Mouse (Mus musculus) liver, embryonic 12.5 days (tissue): ENCODE results near the gene Mrps18c. TPM values are rescaled to one million over a fixed set of nuclear protein-coding genes. Genes with fewer than 3 reads are reported as not detected.

Experiments used
- ATAC-seq: fragments of 200-750 bp; cut with Nextera tagmentation; 2 replicates; pipeline ENCODE4 v1.8.0; 2017; ENCODE audit warnings: moderate number of reproducible peaks, mild to moderate bottlenecking, moderate library complexity
- H3K27ac ChIP-seq: fragments of 300-500 bp; sonication (generic); 2 replicates; pipeline ENCODE4 v1.5.1; 2016; ENCODE audit warnings: mild to moderate bottlenecking
- H3K27me3 ChIP-seq: fragments of 300-500 bp; sonication (generic); replicated peaks from 2 replicates; pipeline ENCODE4 v1.6.1; 2016; ENCODE audit warnings: mild to moderate bottlenecking, moderate library complexity
- H3K36me3 ChIP-seq: fragments of 300-500 bp; sonication (generic); 2 replicates; pipeline ENCODE4 v1.6.1; 2016; ENCODE audit warnings: mild to moderate bottlenecking, moderate library complexity
- H3K4me1 ChIP-seq: fragments of 300-500 bp; sonication (generic); 2 replicates; pipeline ENCODE4 v1.6.1; 2016
- H3K4me2 ChIP-seq: fragments of 300-500 bp; sonication (generic); 2 replicates; pipeline ENCODE4 v1.6.1; 2016; ENCODE audit warnings: mild to moderate bottlenecking, moderate library complexity
- H3K4me3 ChIP-seq: fragments of 300-500 bp; sonication (generic); 2 replicates; pipeline ENCODE4 v1.5.1; 2016; ENCODE audit warnings: mild to moderate bottlenecking, moderate library complexity
- H3K9ac ChIP-seq: fragments of 300-500 bp; sonication (generic); 2 replicates; pipeline ENCODE4 v1.6.1; 2016; ENCODE audit warnings: mild to moderate bottlenecking, moderate library complexity
- H3K9me3 ChIP-seq: fragments of 300-500 bp; sonication (generic); replicated peaks from 2 replicates; pipeline ENCODE4 v1.6.1; 2016; ENCODE audit warnings: mild to moderate bottlenecking, moderate library complexity
- WGBS: fragments of 180-500 bp; shearing (Covaris S2); methylation state at CpG from one replicate; pipeline ENCODE4 v1.1.7; 2016; ENCODE audit not compliant: insufficient replicate concordance; 5-methylcytosine and 5-hydroxymethylcytosine counted together
- polyA plus RNA-seq: library from polyadenylated mRNA; unstranded; fragments of >200 nt; fragmentation: Nextera tagmentation; extraction: Ambion mirVana; gene quantifications from 2 replicates; pipeline ENCODE4 v1.2.1, GENCODE M21; 2016

Gene Mrps18c
- polyA plus RNA-seq, 1 experiment from 2014 or later = 165 TPM

DNA sequence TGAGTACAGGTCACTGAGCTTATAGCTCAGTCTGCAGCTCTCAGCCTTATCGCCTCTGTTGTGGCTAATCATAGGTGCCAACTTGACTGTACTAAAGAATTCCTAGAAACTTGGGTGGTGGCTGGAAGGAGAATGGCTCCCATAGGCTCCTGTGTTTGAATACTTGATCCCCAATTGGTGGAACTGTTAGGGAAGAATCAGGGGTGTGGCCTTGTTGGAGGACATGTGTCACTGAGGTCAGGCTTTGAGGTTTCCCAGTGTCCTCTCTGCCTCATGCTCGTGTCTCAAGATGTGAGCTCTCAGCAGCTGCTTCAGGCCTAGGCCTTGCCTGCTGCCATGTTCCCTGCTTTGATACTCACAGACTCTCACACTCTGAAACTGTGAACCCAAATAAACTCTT is 35.4 kb downstream of the Mrps18c start:
- H3K4me3 ChIP-seq = no peak overlapping the region
- H3K9me3 ChIP-seq = no peaks in the 10 kb centered on the region
- no peak overlapping the region for H3K27ac ChIP-seq
- no peak overlapping the region for H3K4me2 ChIP-seq
- WGBS = 65% methylated on average over 2 of the region's 2 CpGs
- H3K4me1 ChIP-seq = no peaks in the 10 kb centered on the region
- ATAC-seq = no peak
- no peaks in the 10 kb centered on the region for H3K27me3 ChIP-seq
- no peak overlapping the region for H3K9ac ChIP-seq
- no peaks in the 10 kb centered on the region for H3K36me3 ChIP-seq

DNA sequence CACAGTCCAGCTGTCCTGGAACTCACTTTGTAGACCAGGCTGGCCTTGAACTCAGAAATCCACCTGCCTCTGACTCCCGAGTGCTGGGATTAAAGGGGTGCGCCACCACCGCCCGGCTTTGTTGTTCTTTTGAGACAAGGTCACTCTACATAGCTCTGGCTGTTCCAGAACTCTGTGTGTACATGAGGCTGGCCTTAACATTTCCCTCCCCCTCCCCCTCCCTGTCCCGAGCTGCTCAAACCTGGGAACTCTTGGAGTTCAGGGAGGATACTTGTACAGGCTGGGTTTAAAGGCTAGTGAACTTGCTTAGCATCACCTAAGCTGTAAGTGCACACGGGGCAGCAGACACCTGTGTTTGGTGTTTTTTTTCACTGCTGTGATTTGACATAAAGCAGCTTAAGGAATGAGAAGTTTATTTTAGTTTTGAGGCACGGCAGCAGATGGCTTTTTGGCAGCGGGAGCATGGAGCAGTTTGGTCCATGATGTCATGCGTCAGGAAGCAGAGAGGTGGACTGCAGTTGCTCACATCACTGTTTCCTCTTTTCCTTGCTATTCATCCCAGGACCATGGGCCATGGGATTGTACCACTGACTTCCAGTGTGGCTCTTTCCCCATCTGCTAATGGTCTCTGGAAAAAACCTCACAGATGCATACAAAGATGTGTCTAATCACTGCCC is 37.6 kb downstream of the Mrps18c start:
- Histone ChIP-seq H3K27me3 (no peaks in the 10 kb centered on the region), H3K9ac (no peak overlapping the region), H3K36me3 (no peaks in the 10 kb centered on the region), H3K9me3 (no peaks in the 10 kb centered on the region), H3K4me2 (no peak overlapping the region), H3K4me3 (no peak overlapping the region), H3K27ac (no peak overlapping the region), H3K4me1 (no peaks in the 10 kb centered on the region)
- 62% methylated on average over 9 of the region's 9 CpGs for WGBS
- no peak for ATAC-seq

DNA sequence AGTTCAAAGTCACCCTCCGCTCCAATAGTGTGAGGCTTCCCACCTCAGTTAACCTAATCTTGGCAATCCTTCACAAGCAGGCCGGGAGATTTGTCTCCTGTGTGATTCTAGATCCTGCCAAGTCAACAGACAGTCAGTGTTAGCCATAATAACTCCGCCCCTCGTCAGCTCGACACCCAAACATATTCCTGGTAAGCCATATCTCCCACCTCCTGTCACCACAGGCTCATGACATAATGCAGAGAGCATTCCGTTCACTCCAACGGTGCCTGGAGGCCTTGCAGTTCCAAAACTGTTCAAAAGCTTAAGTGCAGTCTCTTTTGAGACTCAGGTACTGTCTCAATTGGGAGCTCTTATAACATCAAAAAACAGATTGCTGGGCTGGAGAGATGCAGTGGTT is 39.5 kb downstream of the Mrps18c start:
- Histone ChIP-seq H3K9ac (no peak overlapping the region), H3K4me2 (no peak overlapping the region), H3K36me3 (no peaks in the 10 kb centered on the region), H3K27me3 (peaks cover 1% of the 10 kb centered on the region; the same call in 1 of the 2 replicates), H3K9me3 (0 out of 2 replicates have a peak, but pooled peaks cover 4% of the 10 kb centered on the region), H3K4me3 (no peak overlapping the region), H3K4me1 (no peaks in the 10 kb centered on the region), H3K27ac (no peak overlapping the region)
- 60% methylated on average over 7 of the region's 7 CpGs for WGBS
- no peak for ATAC-seq

- Histone ChIP-seq H3K4me3 (no peak overlapping the region), H3K9me3 (0 out of 2 replicates have a peak, but pooled peaks cover 4% of the 10 kb centered on the region), H3K36me3 (no peaks in the 10 kb centered on the region), H3K27ac (no peak overlapping the region), H3K27me3 (peaks cover 62% of the 10 kb centered on the region), H3K4me1 (0 out of 2 replicates have a peak, but pooled peaks cover 13% of the 10 kb centered on the region), H3K4me2 (no peak overlapping the region), H3K9ac (no peak overlapping the region)
- 46% methylated on average over 3 of the region's 3 CpGs for WGBS
- ATAC-seq = no peak
These were observed 46.1 kb downstream of the Mrps18c start for GRCm38 (mm10) chr5:100844485-100844884.

DNA sequence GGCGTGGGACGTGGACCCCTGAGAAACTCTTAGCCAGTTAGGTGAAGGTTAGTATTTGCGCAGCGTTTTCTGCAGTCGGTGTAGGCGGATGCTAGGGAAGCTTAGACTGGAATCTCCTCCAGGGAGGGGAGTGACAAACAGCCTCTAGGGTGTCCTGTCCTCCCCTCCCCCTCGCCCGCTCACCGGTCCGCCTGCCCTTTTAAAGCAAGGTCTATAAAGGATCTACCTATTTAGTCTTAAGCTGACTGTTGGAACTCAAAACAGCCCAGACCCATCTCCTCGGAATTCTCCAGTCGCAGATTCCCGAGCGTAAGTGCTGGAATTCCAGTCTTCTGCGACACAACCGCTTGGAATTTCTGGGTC is 47.0 kb downstream of the Mrps18c start, which contains the start of gene Gpat3:
Gene Gpat3 (plus strand): TSS at position 229 of the 363 bp plus-strand sequence.
- Histone ChIP-seq H3K4me2 (peak within 1 kb of the TSS; percentile 77), H3K4me1 (0 out of 2 replicates have a peak, but pooled peaks cover 13% of the 10 kb centered on the region), H3K36me3 (no peaks in the 10 kb centered on the region), H3K27me3 (peaks cover 62% of the 10 kb centered on the region), H3K4me3 (peak within 1 kb of the TSS; percentile 56), H3K27ac (no peak within 1 kb of the TSS), H3K9ac (peak within 1 kb of the TSS; percentile 39; the same call in 1 of the 2 replicates), H3K9me3 (0 out of 2 replicates have a peak, but pooled peaks cover 4% of the 10 kb centered on the region)
- 2% methylated on average over 16 of the region's 16 CpGs for WGBS
- no peak for ATAC-seq

- Histone ChIP-seq H3K4me1 (0 out of 2 replicates have a peak, but pooled peaks cover 13% of the 10 kb centered on the region), H3K36me3 (no peaks in the 10 kb centered on the region), H3K4me3 (peak overlapping the region; percentile 56), H3K27ac (no peak overlapping the region), H3K4me2 (peak overlapping the region; percentile 77), H3K9me3 (0 out of 2 replicates have a peak, but pooled peaks cover 4% of the 10 kb centered on the region), H3K27me3 (peaks cover 62% of the 10 kb centered on the region), H3K9ac (peak overlapping the region; percentile 39; the same call in 1 of the 2 replicates)
- under 1% methylated on average over 52 of the region's 52 CpGs for WGBS
- ATAC-seq = peak; percentile 58
These were observed 47.6 kb downstream of the Mrps18c start for GRCm38 (mm10) chr5:100845848-100846598.

DNA sequence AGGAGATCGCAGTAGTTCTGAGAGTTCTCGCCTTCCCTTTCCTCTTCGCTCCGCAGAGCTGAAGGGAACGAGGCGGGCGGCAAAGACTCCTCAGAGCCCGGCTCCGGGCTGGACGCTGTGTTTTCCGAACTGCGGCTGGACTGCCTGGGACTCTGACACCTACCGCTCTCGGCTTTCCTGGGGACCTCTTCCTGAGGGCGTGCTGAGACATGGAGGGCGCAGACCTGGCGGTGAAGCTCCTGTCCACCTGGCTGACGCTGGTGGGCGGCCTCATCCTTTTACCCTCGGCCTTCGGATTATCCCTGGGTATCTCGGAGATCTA is 48.1 kb downstream of the Mrps18c start:
- ATAC-seq = peak; percentile 24; the same call in 1 of the 2 replicates
- H3K9me3 ChIP-seq = 0 out of 2 replicates have a peak, but pooled peaks cover 4% of the 10 kb centered on the region
- peak overlapping the region; percentile 56 for H3K4me3 ChIP-seq
- H3K36me3 ChIP-seq = no peaks in the 10 kb centered on the region
- H3K4me1 ChIP-seq = 0 out of 2 replicates have a peak, but pooled peaks cover 13% of the 10 kb centered on the region
- peaks cover 62% of the 10 kb centered on the region for H3K27me3 ChIP-seq
- H3K9ac ChIP-seq = peak overlapping the region; percentile 39; the same call in 1 of the 2 replicates
- WGBS = under 1% methylated on average over 22 of the region's 22 CpGs
- no peak overlapping the region for H3K27ac ChIP-seq
- peak overlapping the region; percentile 77 for H3K4me2 ChIP-seq

GRCm38 (mm10) chr5:100847143-100847542 is 48.7 kb downstream of the Mrps18c start:
- H3K27me3 ChIP-seq = peaks cover 62% of the 10 kb centered on the region

GRCm38 (mm10) chr5:100853963-100854362 is 55.5 kb downstream of the Mrps18c start:
- no peak for ATAC-seq
- H3K9me3 ChIP-seq = no peaks in the 10 kb centered on the region
- WGBS = 77% methylated on average over 4 of the region's 4 CpGs
- no peak overlapping the region for H3K4me2 ChIP-seq
- no peak overlapping the region for H3K9ac ChIP-seq
- no peaks in the 10 kb centered on the region for H3K36me3 ChIP-seq
- no peak overlapping the region for H3K27ac ChIP-seq
- no peaks in the 10 kb centered on the region for H3K4me1 ChIP-seq
- H3K4me3 ChIP-seq = no peak overlapping the region
- peaks cover under 1% of the 10 kb centered on the region; the same call in 1 of the 2 replicates for H3K27me3 ChIP-seq

More at GRCm38 (mm10) chr5:100847143-100847542, 48.7 kb downstream of the Mrps18c start:
- 0 out of 2 replicates have a peak, but pooled peaks cover 4% of the 10 kb centered on the region for H3K9me3 ChIP-seq
- no peak overlapping the region for H3K4me3 ChIP-seq
- 0 out of 2 replicates have a peak, but pooled peaks cover 13% of the 10 kb centered on the region for H3K4me1 ChIP-seq
- no peak for ATAC-seq
- no peak overlapping the region for H3K27ac ChIP-seq
- 4% methylated on average over 2 of the region's 2 CpGs for WGBS
- no peak overlapping the region for H3K9ac ChIP-seq
- H3K36me3 ChIP-seq = no peaks in the 10 kb centered on the region
- peak overlapping the region; percentile 77; the same call in 1 of the 2 replicates for H3K4me2 ChIP-seq

Other genes with a start within 250 kb of the Mrps18c start
- gene Plac8, start 226.4 kb upstream of the Mrps18c start, polyA plus RNA-seq = 32.2 and 35.8 TPM in 2 replicates
- 42.4 and 42.8 TPM in 2 replicates for gene Coq2, start 123.5 kb upstream of the Mrps18c start, polyA plus RNA-seq
- gene Hpse, start 78.9 kb upstream of the Mrps18c start, polyA plus RNA-seq = 2.2 and 2.5 TPM in 2 replicates
- gene Helq, start within 50 bp of the Mrps18c start, polyA plus RNA-seq = 22.2 and 23.4 TPM in 2 replicates
- gene Abraxas1, start 22.3 kb downstream of the Mrps18c start, polyA plus RNA-seq = 23.3 and 24.3 TPM in 2 replicates
- 0.75 and 0.93 TPM in 2 replicates for gene Gpat3, start 47.1 kb downstream of the Mrps18c start, polyA plus RNA-seq